Mouse (Mus musculus) hindbrain, postnatal 0 days (tissue): Measurements from ENCODE around the gene Vps33b. TPM values are rescaled to one million over a fixed set of nuclear protein-coding genes. Genes with fewer than 3 reads are reported as not detected.

ENCODE experiments used
- ATAC-seq: fragments of 200-750 bp; cut with Nextera tagmentation; 2 replicates; pipeline ENCODE4 v1.8.0; 2017; ENCODE audit warnings: mild to moderate bottlenecking, moderate TSS enrichment, moderate library complexity
- DNase-seq: peaks from one replicate; pipeline ENCODE4 v3.0.0-alpha.2; 2015; ENCODE audit warnings: low spot score
- H3K27ac ChIP-seq: fragments of 300-500 bp; sonication (generic); 2 replicates; pipeline ENCODE4 v1.5.1; 2014; ENCODE audit warnings: mild to moderate bottlenecking
- H3K27me3 ChIP-seq: fragments of 300-500 bp; sonication (generic); 2 replicates; pipeline ENCODE4 v1.6.1; 2014; ENCODE audit warnings: low read length, mixed read lengths; ENCODE audit not compliant: insufficient read depth
- H3K36me3 ChIP-seq: fragments of 300-500 bp; sonication (generic); 2 replicates; pipeline ENCODE4 v1.6.1; 2014; ENCODE audit warnings: low read length, mixed read lengths; ENCODE audit not compliant: insufficient read depth
- H3K4me1 ChIP-seq: fragments of 300-500 bp; sonication (generic); 2 replicates; pipeline ENCODE4 v1.6.1; 2014; ENCODE audit warnings: antibody characterized with exemption, low read length, mixed read lengths; ENCODE audit not compliant: insufficient read depth
- H3K4me2 ChIP-seq: fragments of 300-500 bp; sonication (generic); 2 replicates; pipeline ENCODE4 v1.6.1; 2014; ENCODE audit warnings: low read depth, mild to moderate bottlenecking, low read length, moderate library complexity, mixed read lengths
- H3K4me3 ChIP-seq: fragments of 300-500 bp; sonication (generic); 2 replicates; pipeline ENCODE4 v1.5.1; 2014; ENCODE audit warnings: low read length
- H3K9ac ChIP-seq: fragments of 300-500 bp; sonication (generic); replicated peaks from 2 replicates; pipeline ENCODE4 v1.6.1; 2014; ENCODE audit warnings: mild to moderate bottlenecking, low read length, moderate library complexity, mixed read lengths
- H3K9me3 ChIP-seq: fragments of 300-500 bp; sonication (generic); 2 replicates; pipeline ENCODE4 v1.6.1; 2016; ENCODE audit warnings: low read length, mixed read lengths
- CTCF ChIP-seq: IDR thresholded peaks from 2 replicates; pipeline ENCODE4 v1.5.1; 2016; ENCODE audit warnings: antibody characterized with exemption, control low read depth, low read depth
- WGBS: fragments of 180-500 bp; shearing (Covaris S2); extraction: QIAGEN DNeasy Blood & Tissue Kit; methylation state at CpG from one replicate; pipeline ENCODE4 v1.1.7; 2014; 5-methylcytosine and 5-hydroxymethylcytosine counted together
- polyA plus RNA-seq: library from polyadenylated mRNA; unstranded; fragments of >200 nt; fragmentation: Nextera tagmentation; extraction: Ambion mirVana; gene quantifications from 2 replicates; pipeline ENCODE4 v1.2.1, GENCODE M21; 2015
- total RNA-seq: library from RNA; depleted of rRNA; stranded (reverse); fragments of >200 nt; gene quantifications from 2 replicates; pipeline ENCODE4 v1.2.3, GENCODE M21; 2014

Gene Vps33b
- total and polyA plus RNA-seq, 2 experiments from 2014 or later = 15.4 to 24.3 TPM

DNA sequence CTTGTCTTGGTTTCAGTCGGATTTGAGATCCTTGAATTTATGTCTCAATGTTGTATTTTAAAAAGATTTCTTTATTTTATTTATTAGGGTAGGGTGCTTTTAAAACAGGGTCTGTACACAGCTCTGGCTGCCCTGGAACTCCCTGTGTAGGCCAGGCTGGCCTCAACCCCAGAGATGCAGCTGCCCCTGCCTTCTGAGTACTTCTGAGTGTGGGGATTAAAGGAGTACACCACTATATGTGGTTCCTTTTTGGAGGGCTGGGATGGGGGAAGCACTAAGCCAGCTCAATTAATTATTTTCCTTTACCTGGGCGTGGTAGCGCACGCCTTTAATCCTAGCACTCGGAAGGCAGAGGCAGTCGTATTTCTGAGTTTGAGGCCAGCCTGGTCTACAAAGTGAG is 27.0 kb downstream of the Vps33b start:
- no peak overlapping the region for H3K4me2 ChIP-seq
- no peak for DNase-seq
- TF ChIP-seq CTCF = no peak
- 97% methylated on average over 6 of the region's 6 CpGs for WGBS
- H3K4me3 ChIP-seq = no peak overlapping the region
- H3K9me3 ChIP-seq = no peaks in the 10 kb centered on the region
- H3K27me3 ChIP-seq = no peaks in the 10 kb centered on the region
- no peak for ATAC-seq
- peaks cover 2% of the 10 kb centered on the region for H3K36me3 ChIP-seq
- no peak overlapping the region for H3K27ac ChIP-seq
- no peaks in the 10 kb centered on the region for H3K4me1 ChIP-seq
- no peak overlapping the region for H3K9ac ChIP-seq

DNA sequence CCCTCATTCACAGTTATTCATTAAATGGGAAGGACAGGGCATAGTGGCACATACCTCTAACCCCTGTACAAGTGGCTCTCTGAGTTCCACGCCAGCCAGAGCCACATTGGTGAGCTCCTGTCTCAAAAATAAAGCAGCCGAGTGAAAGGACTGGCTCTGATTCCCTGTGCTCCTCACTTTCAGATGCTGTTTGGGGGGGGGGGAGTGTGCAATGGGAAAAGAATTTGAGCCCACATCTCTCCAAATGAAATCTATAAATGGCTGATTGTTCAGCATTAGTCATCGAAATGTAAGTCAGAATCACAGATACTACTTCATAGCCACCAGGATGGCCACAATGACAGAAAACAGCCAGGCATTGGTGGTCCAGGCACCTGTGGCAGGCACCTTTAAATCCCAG is 27.6 kb downstream of the Vps33b start:
- no peaks in the 10 kb centered on the region for H3K9me3 ChIP-seq
- no peak overlapping the region for H3K27ac ChIP-seq
- H3K4me3 ChIP-seq = no peak overlapping the region
- no peaks in the 10 kb centered on the region for H3K27me3 ChIP-seq
- DNase-seq (no peak), ATAC-seq (no peak)
- TF ChIP-seq CTCF = no peak
- H3K4me1 ChIP-seq = no peaks in the 10 kb centered on the region
- H3K9ac ChIP-seq = no peak overlapping the region
- H3K4me2 ChIP-seq = no peak overlapping the region
- WGBS = 78% methylated on average over 3 of the region's 3 CpGs
- peaks cover 8% of the 10 kb centered on the region for H3K36me3 ChIP-seq

DNA sequence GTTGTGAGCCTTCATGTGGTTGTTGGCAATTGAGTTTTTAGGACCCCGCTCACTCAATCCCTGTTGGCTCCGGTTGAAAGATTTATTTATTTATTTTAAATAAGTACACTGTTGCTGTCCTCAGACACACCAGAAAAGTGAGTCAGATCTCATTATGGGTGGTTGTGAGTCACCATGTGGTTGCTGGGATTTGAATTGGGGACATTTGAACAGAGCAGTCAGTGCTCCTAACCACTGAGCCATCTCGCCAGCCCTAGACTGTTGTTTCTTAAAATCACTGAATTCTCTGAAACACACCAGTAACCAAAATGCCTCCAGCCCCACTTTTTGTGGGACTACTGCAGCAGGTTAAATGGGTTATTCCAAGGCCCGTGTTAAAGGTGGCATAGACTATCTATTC is 29.3 kb downstream of the Vps33b start:
- peaks cover 18% of the 10 kb centered on the region for H3K36me3 ChIP-seq
- no peak overlapping the region for H3K9ac ChIP-seq
- 94% methylated on average over 4 of the region's 4 CpGs for WGBS
- no peak for DNase-seq
- H3K9me3 ChIP-seq = no peaks in the 10 kb centered on the region
- no peak overlapping the region for H3K4me3 ChIP-seq
- H3K27ac ChIP-seq = no peak overlapping the region
- ATAC-seq = no peak
- TF ChIP-seq CTCF = no peak
- no peaks in the 10 kb centered on the region for H3K4me1 ChIP-seq
- H3K27me3 ChIP-seq = no peaks in the 10 kb centered on the region
- H3K4me2 ChIP-seq = no peak overlapping the region

DNA sequence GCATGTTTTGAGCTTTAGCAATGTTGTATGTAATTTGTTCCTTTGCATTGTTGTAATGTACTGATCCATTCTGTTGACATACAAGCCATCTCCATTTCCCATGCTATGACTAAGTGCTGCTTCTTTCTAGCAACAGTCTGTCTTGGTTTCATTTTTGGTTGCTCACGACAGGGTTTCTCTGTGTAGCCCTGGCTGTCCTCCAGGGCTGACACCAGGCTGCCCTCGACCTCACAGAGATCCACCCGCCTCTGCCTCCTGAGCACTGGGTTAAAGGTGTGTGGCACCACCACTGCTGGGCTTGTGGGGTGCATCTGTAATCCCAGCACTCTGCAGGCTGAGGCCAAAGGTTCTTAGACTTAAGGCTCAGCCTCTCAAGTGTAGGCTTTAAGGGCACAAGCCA is 30.1 kb downstream of the Vps33b start:
- Histone ChIP-seq H3K9ac (no peak overlapping the region), H3K27me3 (no peaks in the 10 kb centered on the region), H3K4me2 (no peak overlapping the region), H3K36me3 (peaks cover 18% of the 10 kb centered on the region), H3K4me1 (no peaks in the 10 kb centered on the region), H3K27ac (no peak overlapping the region), H3K4me3 (no peak overlapping the region), H3K9me3 (no peaks in the 10 kb centered on the region)
- no peak for TF ChIP-seq CTCF
- no peak for ATAC-seq
- DNase-seq = no peak
- WGBS = 88% methylated on average over 3 of the region's 3 CpGs

DNA sequence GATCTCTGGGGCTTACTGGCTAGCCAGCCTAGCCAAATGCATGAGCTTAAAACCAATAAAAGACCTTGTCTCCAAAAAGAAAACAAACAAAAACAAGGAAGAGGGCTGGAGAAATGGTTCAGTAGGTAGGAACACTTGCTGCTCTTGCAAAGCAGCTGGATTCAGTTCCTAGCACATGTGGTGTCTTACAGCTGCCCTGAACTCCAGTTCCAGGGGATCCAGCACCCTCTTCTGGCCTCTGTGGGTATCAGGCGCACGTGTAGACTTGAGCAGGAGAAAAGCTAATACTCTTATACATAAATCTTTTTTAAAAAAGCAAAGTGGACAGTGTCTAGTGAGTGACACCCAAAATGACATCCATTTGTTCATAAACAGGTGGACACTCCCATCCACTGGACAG is 32.1 kb downstream of the Vps33b start:
- WGBS = 91% methylated on average over 2 of the region's 2 CpGs
- ATAC-seq = no peak
- no peak for DNase-seq
- TF ChIP-seq CTCF = 0 out of 2 replicates have a peak, but pooled peaks have one; percentile 8
- Histone ChIP-seq H3K27me3 (no peaks in the 10 kb centered on the region), H3K4me2 (no peak overlapping the region), H3K36me3 (peaks cover 18% of the 10 kb centered on the region), H3K9me3 (no peaks in the 10 kb centered on the region), H3K4me1 (no peaks in the 10 kb centered on the region), H3K4me3 (no peak overlapping the region), H3K9ac (no peak overlapping the region), H3K27ac (no peak overlapping the region)

DNA sequence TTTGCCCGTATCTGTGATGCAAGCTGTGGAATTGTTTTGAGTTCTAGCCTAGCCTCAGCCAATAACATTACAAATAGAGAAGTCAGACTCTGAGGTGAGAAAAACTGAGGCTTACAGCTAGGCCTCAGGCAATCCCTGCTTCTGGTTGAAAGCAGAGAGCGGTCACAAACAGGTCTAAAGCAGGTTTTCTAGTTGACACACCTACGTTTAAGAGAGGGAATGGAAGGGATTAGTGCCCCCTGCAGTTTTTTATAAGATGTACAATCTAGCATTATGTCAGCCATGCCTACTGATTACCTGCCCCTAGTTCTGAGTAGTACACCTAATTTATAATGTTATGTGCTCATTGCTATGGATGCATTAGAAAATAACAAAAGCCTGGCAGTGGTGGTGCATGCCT is 38.3 kb downstream of the Vps33b start:
- Histone ChIP-seq H3K27ac (no peak overlapping the region), H3K27me3 (no peaks in the 10 kb centered on the region), H3K4me3 (no peak overlapping the region), H3K9ac (no peak overlapping the region), H3K36me3 (peaks cover 18% of the 10 kb centered on the region), H3K9me3 (no peaks in the 10 kb centered on the region), H3K4me2 (no peak overlapping the region), H3K4me1 (no peaks in the 10 kb centered on the region)
- no peak for ATAC-seq
- TF ChIP-seq CTCF = no peak
- DNase-seq = no peak
- 77% methylated on average over 3 of the region's 3 CpGs for WGBS

DNA sequence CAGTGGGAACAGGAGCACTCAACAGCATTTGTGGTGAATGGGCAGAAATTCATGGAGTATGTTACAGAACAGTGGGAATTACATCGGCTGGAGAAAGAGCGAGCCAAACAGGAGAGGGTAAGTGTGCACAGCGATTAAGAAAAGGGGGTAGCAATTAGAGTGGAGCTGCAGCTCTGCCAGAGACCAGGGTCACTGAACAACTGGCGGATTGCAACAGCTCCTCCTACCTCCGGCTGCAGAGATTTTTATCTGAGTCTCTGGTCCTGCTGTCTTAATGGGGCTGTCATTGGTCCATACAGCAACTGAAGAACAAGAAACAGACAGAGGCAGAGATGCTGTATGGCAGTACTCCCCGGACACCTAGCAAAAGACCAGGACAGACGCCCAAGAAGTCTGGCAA is 41.3 kb downstream of the Vps33b start:
- no peaks in the 10 kb centered on the region for H3K9me3 ChIP-seq
- no peaks in the 10 kb centered on the region for H3K27me3 ChIP-seq
- no peak overlapping the region for H3K27ac ChIP-seq
- no peak for DNase-seq
- 80% methylated on average over 7 of the region's 7 CpGs for WGBS
- no peak for TF ChIP-seq CTCF
- no peaks in the 10 kb centered on the region for H3K4me1 ChIP-seq
- no peak for ATAC-seq
- no peak overlapping the region for H3K4me3 ChIP-seq
- peaks cover 36% of the 10 kb centered on the region for H3K36me3 ChIP-seq
- no peak overlapping the region for H3K4me2 ChIP-seq
- no peak overlapping the region for H3K9ac ChIP-seq
